Mouse (Mus musculus) 3T3-L1 (cell line): ENCODE data around the gene Ehf.

Source experiments
- DNase-seq: peaks from one replicate; pipeline ENCODE4 v3.0.0-alpha.2; 2015; ENCODE audit warnings: low read depth, low spot score

Ehf gene

GRCm38 (mm10) chr2:103214861-103215260 lies 88.2 kb downstream of the Ehf start:
- no peak for DNase-seq

GRCm38 (mm10) chr2:103213547-103213946 lies 89.5 kb downstream of the Ehf start:
- DNase-seq: no peak
